Mouse (Mus musculus): ENCODE data around the gene Trove2. TPM values are rescaled to one million over a fixed set of nuclear protein-coding genes. Genes with fewer than 3 reads are reported as not detected.

The Trove2 gene
- 10 to 100 TPM in 7 of 26 experiments, 1 to 10 TPM in 19; 1.7 to 11.6 (median 6.3) TPM for total RNA-seq (2018; cell fraction: chromatin; rRNA removed)
- 10 to 100 TPM in 10 of 26 experiments, 1 to 10 TPM in 16; 4.2 to 15.6 (median 9.3) TPM for total RNA-seq (2018; cell fraction: cytosol; rRNA removed)
- total RNA-seq (2018; cell fraction: nucleus; rRNA removed): 10 to 100 TPM in 10 of 26 experiments, 1 to 10 TPM in 16; 5.3 to 21.3 (median 8.4) TPM
- 5.8 to 7.0 TPM (median 6.4 TPM) in 3 replicates for polyA plus RNA-seq (2018)

DNA sequence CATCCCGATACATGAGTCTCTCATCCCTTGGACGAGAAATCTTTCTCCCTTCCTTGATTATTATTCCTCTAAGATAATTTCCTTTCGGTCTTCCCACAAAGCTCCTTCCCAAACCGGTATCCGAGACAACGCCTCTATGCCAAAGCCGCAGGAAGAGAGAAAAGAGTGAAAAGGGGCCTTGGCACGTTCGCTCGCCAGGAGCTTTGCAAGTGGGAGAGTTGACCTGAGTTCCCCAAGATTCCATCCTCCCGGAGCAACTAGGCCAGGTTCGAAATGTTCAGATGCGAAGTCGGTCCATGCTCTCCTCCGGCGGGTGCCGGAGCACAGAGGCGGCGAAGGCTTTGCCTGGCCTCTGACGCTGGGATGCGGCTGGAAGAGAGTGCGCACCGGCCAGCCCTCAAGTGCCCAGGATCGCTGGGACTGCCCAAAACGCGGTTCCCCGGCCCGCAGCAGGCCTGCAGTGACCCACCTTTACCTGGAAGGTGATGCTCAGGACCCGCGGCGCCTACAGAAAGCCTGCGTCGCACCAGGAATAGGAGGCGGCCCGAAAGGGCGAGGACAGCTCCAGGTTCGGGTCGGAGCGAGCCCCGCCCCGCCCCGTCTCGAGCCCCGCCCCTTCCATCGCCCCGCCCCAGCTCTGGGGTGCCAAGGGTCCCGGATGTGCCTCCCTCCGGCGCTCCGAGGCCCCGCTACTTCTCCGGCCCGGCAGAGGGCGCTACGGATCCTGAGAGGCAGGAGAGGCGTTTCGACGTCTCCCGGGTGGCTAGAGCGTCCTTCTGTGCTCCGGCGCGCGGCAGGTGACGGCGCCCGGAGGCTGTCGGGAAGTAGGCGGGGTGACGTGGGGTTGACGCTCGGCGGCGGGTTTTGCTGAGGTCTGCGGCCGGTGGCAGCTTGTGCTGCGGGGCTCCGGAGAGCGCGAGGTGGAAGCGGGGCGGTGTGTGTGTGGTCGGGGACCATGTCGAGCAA lies at the start of gene Trove2, which contains the start of gene Uchl5:
TSS of gene Trove2 (minus strand) at position 623 of the 966 bp plus-strand sequence.
TSS of gene Uchl5 (plus strand) at position 827 of the 966 bp plus-strand sequence.
- Histone ChIP-seq H3K36me3 (ENCODE audit: inconsistent target) (no peaks in the 10 kb centered on the region), H3K27ac (peak within 1 kb of the TSS; percentile 83)
- 2% methylated on average over 80 of the region's 84 CpGs for WGBS (ENCODE audit: missing documents)

DNA sequence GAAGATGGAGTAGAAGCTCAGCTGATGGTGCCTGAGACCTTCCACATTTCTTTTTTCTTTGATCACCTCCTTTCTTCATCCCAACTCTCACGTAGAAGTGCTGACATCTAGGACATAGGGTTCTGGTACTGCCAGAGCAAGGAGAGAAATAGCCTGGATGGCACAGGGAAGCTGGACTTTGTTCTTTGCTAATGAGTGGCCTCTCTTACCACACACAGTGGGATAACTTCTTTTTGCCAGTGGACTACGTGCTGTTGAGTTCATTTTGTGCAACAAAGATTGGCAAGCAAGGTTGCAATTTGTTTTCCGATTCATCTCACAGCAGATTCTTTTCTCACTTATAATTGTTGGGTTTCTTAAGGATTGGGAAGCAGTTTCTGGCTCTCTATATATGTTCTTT lies 45.8 kb upstream of the Trove2 start:
- Histone ChIP-seq H3K27ac (no peak overlapping the region), H3K79me2 (ENCODE audit: inconsistent target) (no peaks in the 10 kb centered on the region), H3K4me3 (ENCODE audit: inconsistent target) (no peak overlapping the region), H3K36me3 (ENCODE audit: inconsistent target) (no peaks in the 10 kb centered on the region)
- 88% methylated on average over 3 of the region's 3 CpGs for WGBS (ENCODE audit: missing documents)

More for the DNA sequence above, at the start of gene Trove2, which contains the start of gene Uchl5:
- Histone ChIP-seq H3K4me3 (ENCODE audit: inconsistent target) (peak within 1 kb of the TSS; percentile 93), H3K79me2 (ENCODE audit: inconsistent target) (peaks cover 56% of the 10 kb centered on the region)

DNA sequence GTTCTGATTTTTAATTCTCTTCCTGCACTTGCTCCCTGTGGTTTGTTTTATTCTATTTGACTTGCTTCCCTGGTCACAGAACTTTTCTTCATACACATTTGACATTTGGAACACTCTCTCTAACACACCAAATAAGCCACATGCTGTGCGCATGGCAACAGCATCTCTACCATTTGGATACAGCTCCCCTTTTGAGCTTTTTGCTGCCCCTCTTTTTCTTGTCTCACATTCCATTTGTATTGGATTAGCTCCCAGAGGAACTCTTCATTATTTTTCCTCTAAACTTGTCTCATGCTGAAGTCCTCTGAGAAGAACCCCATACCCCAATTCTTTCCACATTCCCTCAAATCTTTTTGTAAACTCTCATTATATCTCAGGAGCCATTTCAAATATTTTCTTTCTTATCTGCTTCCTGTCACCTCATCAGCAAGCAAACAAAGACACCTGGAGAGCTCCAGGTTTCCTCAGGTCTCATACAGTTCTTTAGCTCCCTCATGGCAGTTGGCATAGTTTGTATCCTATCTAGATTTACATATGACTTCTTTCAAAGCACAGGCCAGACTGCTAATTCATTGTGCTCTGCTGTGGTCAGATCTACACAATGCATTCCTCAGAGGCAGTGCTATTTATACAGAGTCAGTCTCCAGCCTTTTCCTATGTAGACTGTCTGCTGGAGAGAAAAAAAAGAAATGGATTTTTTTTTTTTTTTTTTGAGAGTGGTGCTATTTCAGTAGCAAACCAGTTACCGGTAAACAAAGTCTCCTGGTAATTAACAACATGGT lies 43.4 kb upstream of the Trove2 start:
- WGBS (ENCODE audit: missing documents): 83% methylated on average over 2 of the region's 2 CpGs
- H3K27ac ChIP-seq: no peak overlapping the region
- no peaks in the 10 kb centered on the region for H3K79me2 ChIP-seq (ENCODE audit: inconsistent target)
- no peaks in the 10 kb centered on the region for H3K36me3 ChIP-seq (ENCODE audit: inconsistent target)
- H3K4me3 ChIP-seq (ENCODE audit: inconsistent target): no peak overlapping the region

DNA sequence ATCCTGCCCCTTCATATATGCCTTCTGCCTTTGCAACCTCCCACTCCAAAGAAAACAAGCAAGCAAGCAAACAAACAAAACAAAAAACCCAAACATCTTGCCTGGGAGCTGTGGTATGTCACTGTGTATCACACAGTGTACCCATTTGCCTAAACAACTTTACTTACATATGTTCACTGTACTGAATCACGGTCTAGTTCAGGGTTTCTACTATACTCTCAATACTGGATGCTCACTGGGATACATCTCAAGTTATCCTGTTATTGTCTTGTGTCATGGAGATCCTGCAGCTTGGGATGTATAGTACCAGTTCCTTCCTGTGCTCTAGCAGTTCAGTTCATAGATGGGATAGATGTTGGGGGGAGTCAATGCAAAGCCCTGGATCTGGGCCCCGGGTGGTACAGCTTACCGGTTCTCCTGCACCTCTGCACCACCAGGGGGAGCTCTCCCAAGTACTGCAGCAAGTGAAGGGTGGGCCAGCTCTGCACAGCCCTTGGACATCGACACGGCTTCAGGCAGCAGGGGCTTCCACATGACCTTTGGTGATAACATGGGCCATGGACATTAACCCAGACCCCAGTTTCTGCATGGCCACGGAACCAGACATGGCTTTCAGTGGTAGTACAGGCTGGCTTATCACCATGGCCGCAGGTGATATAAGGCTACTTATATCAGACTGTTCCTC lies 37.0 kb upstream of the Trove2 start:
- Histone ChIP-seq H3K36me3 (ENCODE audit: inconsistent target) (no peaks in the 10 kb centered on the region), H3K27ac (no peak overlapping the region), H3K4me3 (ENCODE audit: inconsistent target) (no peak overlapping the region), H3K79me2 (ENCODE audit: inconsistent target) (no peaks in the 10 kb centered on the region)
- WGBS (ENCODE audit: missing documents): 32% methylated on average over 7 of the region's 7 CpGs

- no peaks in the 10 kb centered on the region for H3K79me2 ChIP-seq (ENCODE audit: inconsistent target)
- WGBS (ENCODE audit: missing documents): 95% methylated on average over 6 of the region's 6 CpGs
- H3K27ac ChIP-seq: no peak overlapping the region
- H3K4me3 ChIP-seq (ENCODE audit: inconsistent target): no peak overlapping the region
- H3K36me3 ChIP-seq (ENCODE audit: inconsistent target): peaks cover 8% of the 10 kb centered on the region; the same call in 1 of the 2 replicates
Observed at GRCm38 (mm10) chr1:143809062-143809461, 32.2 kb upstream of the Trove2 start.

GRCm38 (mm10) chr1:143803537-143803936 lies 26.7 kb upstream of the Trove2 start:
- Histone ChIP-seq H3K27ac (no peak overlapping the region), H3K36me3 (ENCODE audit: inconsistent target) (peaks cover 16% of the 10 kb centered on the region; the same call in 1 of the 2 replicates)
- 24% methylated on average over 4 of the region's 4 CpGs for WGBS (ENCODE audit: missing documents)

GRCm38 (mm10) chr1:143788584-143789227 lies 11.8 kb upstream of the Trove2 start:
- H3K4me3 ChIP-seq (ENCODE audit: inconsistent target): no peak overlapping the region
- peaks cover 90% of the 10 kb centered on the region for H3K79me2 ChIP-seq (ENCODE audit: inconsistent target)
- 0 out of 2 replicates have a peak, but pooled peaks cover 3% of the 10 kb centered on the region for H3K36me3 ChIP-seq (ENCODE audit: inconsistent target)
- 87% methylated on average over 2 of the region's 2 CpGs for WGBS (ENCODE audit: missing documents)
- H3K27ac ChIP-seq: no peak overlapping the region

More at GRCm38 (mm10) chr1:143803537-143803936, 26.7 kb upstream of the Trove2 start:
- no peak overlapping the region for H3K4me3 ChIP-seq (ENCODE audit: inconsistent target)
- no peaks in the 10 kb centered on the region for H3K79me2 ChIP-seq (ENCODE audit: inconsistent target)

DNA sequence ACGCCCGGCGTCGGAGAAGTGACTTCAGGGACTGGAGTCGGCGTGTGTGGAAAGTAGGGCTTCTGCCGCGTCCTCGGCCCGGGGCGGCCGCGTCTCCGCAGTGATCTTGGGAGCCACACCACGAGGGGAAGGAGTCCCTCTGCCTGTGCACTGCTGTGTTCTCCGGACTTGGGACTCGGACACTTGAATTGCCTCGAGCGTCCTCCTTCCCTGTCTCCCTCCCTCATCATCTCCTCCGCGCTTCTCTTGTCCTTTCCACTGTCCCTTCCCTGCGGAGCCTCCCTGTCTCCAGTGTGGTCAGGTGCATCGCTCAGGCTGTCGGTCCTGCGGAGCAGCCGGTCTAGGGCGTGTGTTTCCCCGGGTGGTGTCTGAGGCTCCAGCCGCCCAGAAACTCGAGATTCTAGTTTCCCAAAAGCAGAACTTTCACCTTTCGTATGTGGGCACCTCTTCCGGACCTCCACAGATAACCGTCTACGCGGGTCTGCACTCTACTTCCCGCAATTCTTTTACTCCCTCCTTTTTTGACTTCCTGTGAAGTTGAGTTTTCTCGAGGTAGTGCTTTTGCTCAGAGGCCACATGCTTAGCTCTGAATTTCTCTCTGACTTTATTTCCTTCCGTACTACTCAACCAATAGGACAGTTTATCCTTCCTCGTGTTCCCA lies 820 bp upstream of the Trove2 start:
- peak overlapping the region; percentile 93 for H3K4me3 ChIP-seq (ENCODE audit: inconsistent target)
- under 1% methylated on average over 39 of the region's 39 CpGs for WGBS (ENCODE audit: missing documents)
- peak overlapping the region; percentile 83 for H3K27ac ChIP-seq
- peaks cover 66% of the 10 kb centered on the region for H3K79me2 ChIP-seq (ENCODE audit: inconsistent target)
- H3K36me3 ChIP-seq (ENCODE audit: inconsistent target): no peaks in the 10 kb centered on the region

DNA sequence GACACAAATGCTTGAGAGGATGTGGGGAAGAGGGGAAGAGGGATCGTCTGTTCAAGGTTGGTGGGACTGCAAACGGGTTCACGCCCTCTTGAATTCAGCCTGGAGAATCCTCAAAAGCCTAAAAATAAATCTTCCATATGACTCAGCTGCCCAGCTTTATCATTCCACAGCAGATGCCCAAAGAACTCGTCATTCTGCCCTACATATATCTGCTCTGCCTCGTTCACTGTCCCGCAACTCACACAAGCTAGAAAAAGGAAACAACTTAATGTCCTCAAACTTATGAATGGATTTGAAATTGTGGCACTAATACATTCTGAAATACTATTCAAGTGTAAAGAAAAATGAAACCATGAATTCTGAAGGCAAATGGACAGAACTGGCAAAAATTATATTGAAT lies 3.0 kb downstream of the Trove2 start:
- WGBS (ENCODE audit: missing documents): 94% methylated on average over 6 of the region's 6 CpGs
- Histone ChIP-seq H3K4me3 (ENCODE audit: inconsistent target) (no peak overlapping the region), H3K36me3 (ENCODE audit: inconsistent target) (no peaks in the 10 kb centered on the region)

DNA sequence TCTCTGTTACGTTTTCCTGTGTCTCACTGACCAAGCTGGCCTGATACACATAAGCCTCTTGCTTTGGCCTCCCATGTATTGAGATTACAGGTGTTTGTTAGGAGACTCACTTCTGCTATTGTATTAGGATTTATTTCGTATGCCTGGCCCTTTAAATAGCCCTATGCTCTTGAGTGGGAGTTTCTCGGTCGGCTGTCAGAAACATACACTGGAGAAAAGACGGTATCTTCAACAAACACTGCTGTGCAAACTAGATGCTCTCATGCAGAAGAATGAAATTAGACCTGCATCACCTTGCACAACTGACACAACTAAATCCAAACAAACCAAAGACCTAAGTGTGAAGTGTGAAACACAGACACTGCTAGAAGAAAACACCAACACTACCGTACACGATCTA lies 3.8 kb downstream of the Trove2 start:
- H3K79me2 ChIP-seq (ENCODE audit: inconsistent target): peaks cover 20% of the 10 kb centered on the region
- H3K36me3 ChIP-seq (ENCODE audit: inconsistent target): no peaks in the 10 kb centered on the region
- no peak overlapping the region for H3K4me3 ChIP-seq (ENCODE audit: inconsistent target)
- 91% methylated on average over 7 of the region's 7 CpGs for WGBS (ENCODE audit: missing documents)
- no peak overlapping the region for H3K27ac ChIP-seq

More for the DNA sequence above, 3.0 kb downstream of the Trove2 start:
- H3K27ac ChIP-seq: no peak overlapping the region
- H3K79me2 ChIP-seq (ENCODE audit: inconsistent target): peaks cover 28% of the 10 kb centered on the region

- peaks cover 12% of the 10 kb centered on the region; the same call in 1 of the 2 replicates for H3K79me2 ChIP-seq (ENCODE audit: inconsistent target)
- no peaks in the 10 kb centered on the region for H3K36me3 ChIP-seq (ENCODE audit: inconsistent target)
- H3K4me3 ChIP-seq (ENCODE audit: inconsistent target): no peak overlapping the region
- 97% methylated on average over 20 of the region's 20 CpGs for WGBS (ENCODE audit: missing documents)
- H3K27ac ChIP-seq: no peak overlapping the region
Observed at GRCm38 (mm10) chr1:143770444-143771109, 6.3 kb downstream of the Trove2 start.

- no peak overlapping the region for H3K27ac ChIP-seq
- no peak overlapping the region for H3K4me3 ChIP-seq (ENCODE audit: inconsistent target)
- no peaks in the 10 kb centered on the region for H3K79me2 ChIP-seq (ENCODE audit: inconsistent target)
- 53% methylated on average over 6 of the region's 6 CpGs for WGBS (ENCODE audit: missing documents)
- peaks cover 1% of the 10 kb centered on the region; the same call in 1 of the 2 replicates for H3K36me3 ChIP-seq (ENCODE audit: inconsistent target)
Observed at GRCm38 (mm10) chr1:143766238-143766637, 10.6 kb downstream of the Trove2 start.
